Mouse (Mus musculus): Measurements from ENCODE around the gene Taok3. TPM values are rescaled to one million over a fixed set of nuclear protein-coding genes. Genes with fewer than 3 reads are reported as not detected.
A peak's percentile ranks its signal among the peaks of the same experiment; 100 is the strongest.

Taok3 gene
- polyA plus RNA-seq, 2 experiments = 17.1 to 43.3 TPM

DNA sequence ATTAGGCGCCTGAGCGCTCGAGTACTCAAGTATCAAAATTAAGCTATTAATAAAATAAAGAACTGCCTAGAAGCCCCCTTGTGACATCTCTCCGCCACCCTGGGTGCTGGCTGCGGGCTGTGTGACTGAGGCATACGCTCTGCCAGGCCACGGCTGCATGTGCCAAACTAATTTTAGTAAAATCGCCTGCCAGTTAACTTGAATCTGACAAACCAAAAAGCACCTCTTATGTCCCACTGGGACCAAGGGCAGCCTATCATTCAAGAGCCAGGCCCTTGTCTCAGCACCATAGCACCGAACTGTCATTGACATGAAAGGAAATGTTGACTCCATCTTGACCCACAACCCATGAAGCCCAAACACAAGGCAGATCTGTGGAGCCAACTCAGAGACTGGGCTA is 14.2 kb upstream of the Taok3 start:
- no peaks in the 10 kb centered on the region for H3K4me1 ChIP-seq (replicated peaks; ENCODE audit: control insufficient read depth in 2 of 2, insufficient read depth in 2 of 2, low read length in 1 of 2)
- WGBS (ENCODE audit: insufficient replicate concordance) = 85% methylated on average over 9 of the region's 9 CpGs
- no peak for ATAC-seq (ENCODE audit: insufficient read depth)
- no peaks in the 10 kb centered on the region for H3K9me3 ChIP-seq (ENCODE audit: control insufficient read depth, low read length)
- no peak for DNase-seq (ENCODE audit: low read depth in 3 of 3, low spot score in 3 of 3)
- H3K27ac ChIP-seq = no peak overlapping the region
- H3K4me2 ChIP-seq (ENCODE audit: low read depth) = no peak overlapping the region
- no peak overlapping the region for H3K9ac ChIP-seq (replicated peaks)
- TF ChIP-seq EP300 (IDR thresholded peaks at IDR 0.05; ENCODE audit: low read depth) = no peak
- TF ChIP-seq CTCF (IDR thresholded peaks at IDR 0.05; ENCODE audit: low read depth) = no peak
- peaks cover 11% of the 10 kb centered on the region for H3K36me3 ChIP-seq (replicated peaks; ENCODE audit: control insufficient read depth, insufficient read depth, low read depth)
- H3K27me3 ChIP-seq (ENCODE audit: control insufficient read depth, insufficient read depth, low read length) = no peaks in the 10 kb centered on the region
- no peak overlapping the region for H3K4me3 ChIP-seq (ENCODE audit: insufficient read depth in 1 of 2, low read depth in 2 of 2, low read length in 2 of 2)

DNA sequence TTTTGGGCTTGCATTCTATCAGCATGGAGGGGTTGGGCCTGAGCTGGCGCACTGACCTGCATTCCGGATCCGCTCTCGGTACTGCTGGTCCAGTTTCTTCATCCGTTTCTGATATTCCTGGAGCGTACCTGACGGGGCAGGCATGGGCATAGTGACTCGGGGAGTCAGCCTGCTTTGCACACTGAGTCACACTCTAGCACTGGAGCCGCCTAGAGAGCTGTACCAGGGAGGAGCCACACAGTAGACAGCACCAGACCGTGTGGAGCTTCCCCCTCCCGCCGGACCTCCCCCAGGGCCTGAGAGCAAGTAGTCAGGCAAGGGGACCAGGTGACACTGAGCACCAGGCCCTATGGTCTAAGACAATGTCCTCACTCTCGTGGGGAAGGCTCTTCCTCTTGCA is 11.6 kb upstream of the Taok3 start:
- ATAC-seq (ENCODE audit: insufficient read depth) (no peak), DNase-seq (ENCODE audit: low read depth in 3 of 3, low spot score in 3 of 3) (no peak)
- Histone ChIP-seq H3K4me1 (replicated peaks; ENCODE audit: control insufficient read depth in 2 of 2, insufficient read depth in 2 of 2, low read length in 1 of 2) (no peaks in the 10 kb centered on the region), H3K27ac (no peak overlapping the region), H3K36me3 (replicated peaks; ENCODE audit: control insufficient read depth, insufficient read depth, low read depth) (peaks cover 22% of the 10 kb centered on the region), H3K4me3 (ENCODE audit: insufficient read depth in 1 of 2, low read depth in 2 of 2, low read length in 2 of 2) (no peak overlapping the region), H3K9ac (replicated peaks) (no peak overlapping the region), H3K4me2 (ENCODE audit: low read depth) (no peak overlapping the region), H3K9me3 (ENCODE audit: control insufficient read depth, low read length) (no peaks in the 10 kb centered on the region), H3K27me3 (ENCODE audit: control insufficient read depth, insufficient read depth, low read length) (no peaks in the 10 kb centered on the region)
- TF ChIP-seq EP300 (IDR thresholded peaks at IDR 0.05; ENCODE audit: low read depth) (no peak), CTCF (IDR thresholded peaks at IDR 0.05; ENCODE audit: low read depth) (no peak)
- 86% methylated on average over 13 of the region's 13 CpGs for WGBS (ENCODE audit: insufficient replicate concordance)

GRCm38 (mm10) chr5:117108731-117109130 is 11.2 kb upstream of the Taok3 start:
- H3K27me3 ChIP-seq (ENCODE audit: control insufficient read depth, insufficient read depth, low read length) = no peaks in the 10 kb centered on the region
- H3K4me2 ChIP-seq (ENCODE audit: low read depth) = no peak overlapping the region
- H3K36me3 ChIP-seq (replicated peaks; ENCODE audit: control insufficient read depth, insufficient read depth, low read depth) = peaks cover 24% of the 10 kb centered on the region
- ATAC-seq (ENCODE audit: insufficient read depth) (no peak), DNase-seq (ENCODE audit: low read depth in 3 of 3, low spot score in 3 of 3) (no peak)
- no peak overlapping the region for H3K4me3 ChIP-seq (ENCODE audit: insufficient read depth in 1 of 2, low read depth in 2 of 2, low read length in 2 of 2)
- H3K9ac ChIP-seq (replicated peaks) = no peak overlapping the region
- no peak for TF ChIP-seq CTCF (IDR thresholded peaks at IDR 0.05; ENCODE audit: low read depth)
- no peak for TF ChIP-seq EP300 (IDR thresholded peaks at IDR 0.05; ENCODE audit: low read depth)
- no peaks in the 10 kb centered on the region for H3K4me1 ChIP-seq (replicated peaks; ENCODE audit: control insufficient read depth in 2 of 2, insufficient read depth in 2 of 2, low read length in 1 of 2)
- no peak overlapping the region for H3K27ac ChIP-seq
- H3K9me3 ChIP-seq (ENCODE audit: control insufficient read depth, low read length) = no peaks in the 10 kb centered on the region
- 88% methylated on average over 13 of the region's 13 CpGs for WGBS (ENCODE audit: insufficient replicate concordance)

DNA sequence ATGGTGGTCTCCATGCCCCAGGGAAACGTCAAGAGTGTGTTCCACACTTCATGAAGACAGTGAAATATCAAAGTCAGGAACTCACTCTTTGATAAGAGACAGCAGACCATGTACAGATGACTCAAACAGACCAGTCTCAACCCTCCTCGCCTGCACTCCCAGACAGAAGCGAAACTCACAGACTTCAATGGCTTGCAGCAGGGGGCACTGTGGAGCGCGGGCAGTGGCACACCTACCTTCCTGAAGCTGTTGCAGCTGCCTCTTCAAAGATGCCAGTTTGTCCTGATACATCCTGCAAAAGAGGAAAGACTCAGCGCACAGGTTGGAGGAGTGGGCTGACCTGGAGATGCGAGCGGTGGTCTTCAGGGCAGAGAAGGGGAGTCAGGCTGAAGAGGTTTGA is 10.4 kb upstream of the Taok3 start:
- no peaks in the 10 kb centered on the region for H3K27me3 ChIP-seq (ENCODE audit: control insufficient read depth, insufficient read depth, low read length)
- peaks cover 4 to 5% of the 10 kb centered on the region in 2 experiments; a peak in 2 of 4 replicates for H3K4me1 ChIP-seq (replicated peaks; ENCODE audit: control insufficient read depth in 2 of 2, insufficient read depth in 2 of 2, low read length in 1 of 2)
- no peak overlapping the region for H3K4me2 ChIP-seq (ENCODE audit: low read depth)
- TF ChIP-seq EP300 (IDR thresholded peaks at IDR 0.05; ENCODE audit: low read depth) = no peak
- TF ChIP-seq CTCF (IDR thresholded peaks at IDR 0.05; ENCODE audit: low read depth) = peak; percentile 77
- no peak overlapping the region for H3K27ac ChIP-seq
- DNase-seq (ENCODE audit: low read depth in 3 of 3, low spot score in 3 of 3) = no peak
- H3K36me3 ChIP-seq (replicated peaks; ENCODE audit: control insufficient read depth, insufficient read depth, low read depth) = peaks cover 24% of the 10 kb centered on the region
- WGBS (ENCODE audit: insufficient replicate concordance) = 87% methylated on average over 8 of the region's 8 CpGs
- ATAC-seq (ENCODE audit: insufficient read depth) = no peak
- no peaks in the 10 kb centered on the region for H3K9me3 ChIP-seq (ENCODE audit: control insufficient read depth, low read length)
- H3K9ac ChIP-seq (replicated peaks) = no peak overlapping the region
- H3K4me3 ChIP-seq (ENCODE audit: insufficient read depth in 1 of 2, low read depth in 2 of 2, low read length in 2 of 2) = no peak overlapping the region

DNA sequence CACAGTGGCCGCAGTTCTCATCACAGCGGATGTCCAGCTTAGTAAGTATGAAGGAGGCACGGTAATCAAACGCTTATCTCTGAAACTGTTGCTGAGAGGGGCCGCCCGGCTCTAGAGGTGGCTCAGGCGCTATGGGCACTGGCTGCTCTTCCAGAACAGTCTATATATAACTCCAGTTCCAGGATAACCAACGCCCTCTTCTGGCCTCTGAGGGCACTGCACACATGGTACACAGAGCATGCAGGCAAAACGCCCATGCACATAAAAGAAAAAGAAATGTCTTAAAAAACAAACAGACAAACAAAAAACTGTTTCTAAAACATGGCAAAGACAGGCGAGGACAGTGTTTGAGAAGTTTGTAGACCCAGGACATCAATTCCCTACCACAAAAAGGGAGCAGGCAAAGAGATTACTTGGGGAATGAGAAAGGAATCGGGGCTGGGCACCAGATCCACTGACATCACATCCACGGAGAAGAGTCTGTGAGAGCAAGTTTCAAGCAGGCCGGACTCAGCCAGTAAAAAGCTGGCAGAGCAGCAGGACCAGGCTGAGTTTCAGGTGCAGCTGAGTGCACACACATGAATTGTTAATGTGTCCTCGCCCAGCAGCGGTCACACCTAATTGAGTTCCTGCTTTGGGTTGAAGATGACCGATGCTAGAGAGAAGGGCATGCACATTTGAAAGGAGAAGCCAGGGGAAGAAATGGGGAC is 8.7 kb upstream of the Taok3 start:
- Histone ChIP-seq H3K9ac (replicated peaks) (no peak overlapping the region), H3K4me3 (ENCODE audit: insufficient read depth in 1 of 2, low read depth in 2 of 2, low read length in 2 of 2) (no peak overlapping the region), H3K36me3 (replicated peaks; ENCODE audit: control insufficient read depth, insufficient read depth, low read depth) (peaks cover 24% of the 10 kb centered on the region), H3K9me3 (ENCODE audit: control insufficient read depth, low read length) (no peaks in the 10 kb centered on the region), H3K4me1 (replicated peaks; ENCODE audit: control insufficient read depth in 2 of 2, insufficient read depth in 2 of 2, low read length in 1 of 2) (peaks cover 5% of the 10 kb centered on the region in 2 experiments; a peak in 3 of 4 replicates), H3K4me2 (ENCODE audit: low read depth) (no peak overlapping the region), H3K27ac (no peak overlapping the region), H3K27me3 (ENCODE audit: control insufficient read depth, insufficient read depth, low read length) (no peaks in the 10 kb centered on the region)
- no peak for ATAC-seq (ENCODE audit: insufficient read depth)
- 82% methylated on average over 16 of the region's 16 CpGs for WGBS (ENCODE audit: insufficient replicate concordance)
- TF ChIP-seq EP300 (IDR thresholded peaks at IDR 0.05; ENCODE audit: low read depth) (no peak), CTCF (IDR thresholded peaks at IDR 0.05; ENCODE audit: low read depth) (peak; percentile 29)
- no peak for DNase-seq (ENCODE audit: low read depth in 3 of 3, low spot score in 3 of 3)
